Mouse (Mus musculus): ENCODE measurements around the gene Nfatc2. TPM values are rescaled to one million over a fixed set of nuclear protein-coding genes. Genes with fewer than 3 reads are reported as not detected.

Gene Nfatc2
- total RNA-seq, 2 experiments from 2014 or later: 16.3 to 21.3 TPM

- intact Hi-C loops (cut with DNase I): loop anchor here (5.0 kb wide), 1 partner anchor 53 kb away; no protein-coding TSS in a partner anchor
Measured at GRCm38 (mm10) chr2:168580295-168580915, 21.1 kb downstream of the Nfatc2 start.

GRCm38 (mm10) chr2:168579601-168580130 lies 21.8 kb downstream of the Nfatc2 start:
- intact Hi-C loops (cut with DNase I): loop anchor here (5.0 kb wide), 1 partner anchor 52 kb away; no protein-coding TSS in a partner anchor
- no peak for DNase-seq

More at GRCm38 (mm10) chr2:168580295-168580915, 21.1 kb downstream of the Nfatc2 start:
- no peak for DNase-seq

- no peak for DNase-seq
- intact Hi-C loops (cut with DNase I): no loop called here
Measured at GRCm38 (mm10) chr2:168579109-168579508, 22.3 kb downstream of the Nfatc2 start.

- peak in 1 of 2 experiments; percentile 68 for DNase-seq
- intact Hi-C loops (cut with DNase I): no loop called here
Measured at GRCm38 (mm10) chr2:168578132-168578531, 23.3 kb downstream of the Nfatc2 start.

GRCm38 (mm10) chr2:168577381-168577780 lies 24.1 kb downstream of the Nfatc2 start:
- no peak for DNase-seq
- intact Hi-C loops (cut with DNase I): no loop called here

GRCm38 (mm10) chr2:168575834-168576233 lies 25.6 kb downstream of the Nfatc2 start:
- DNase-seq: no peak
- intact Hi-C loops (cut with DNase I): no loop called here

- DNase-seq: no peak
Measured at GRCm38 (mm10) chr2:168574934-168575333, 26.5 kb downstream of the Nfatc2 start.

GRCm38 (mm10) chr2:168573866-168574265 lies 27.6 kb downstream of the Nfatc2 start:
- DNase-seq: no peak
- intact Hi-C loops (cut with DNase I): no loop called here

More at GRCm38 (mm10) chr2:168574934-168575333, 26.5 kb downstream of the Nfatc2 start:
- intact Hi-C loops (cut with DNase I): no loop called here

- intact Hi-C loops (cut with DNase I): no loop called here
- no peak for DNase-seq
Measured at GRCm38 (mm10) chr2:168571241-168571640, 30.2 kb downstream of the Nfatc2 start.

GRCm38 (mm10) chr2:168565538-168566253 lies 35.8 kb downstream of the Nfatc2 start:
- intact Hi-C loops (cut with DNase I): no loop called here
- peak; percentile 62 to 69 for DNase-seq

- DNase-seq: no peak
- intact Hi-C loops (cut with DNase I): no loop called here
Measured at GRCm38 (mm10) chr2:168563184-168563583, 38.3 kb downstream of the Nfatc2 start.

GRCm38 (mm10) chr2:168557035-168557434 lies 44.4 kb downstream of the Nfatc2 start:
- intact Hi-C loops (cut with DNase I): no loop called here
- no peak for DNase-seq

- DNase-seq: no peak
- intact Hi-C loops (cut with DNase I): no loop called here
Measured at GRCm38 (mm10) chr2:168555897-168556670, 45.4 kb downstream of the Nfatc2 start.

GRCm38 (mm10) chr2:168553541-168553961 lies 47.9 kb downstream of the Nfatc2 start:
- intact Hi-C loops (cut with DNase I): no loop called here
- DNase-seq: no peak

- no peak for DNase-seq
- intact Hi-C loops (cut with DNase I): no loop called here
Measured at GRCm38 (mm10) chr2:168552405-168552804, 49.1 kb downstream of the Nfatc2 start.

- DNase-seq: no peak
- intact Hi-C loops (cut with DNase I): no loop called here
Measured at GRCm38 (mm10) chr2:168551218-168551617, 50.2 kb downstream of the Nfatc2 start.

GRCm38 (mm10) chr2:168549326-168549725 lies 52.1 kb downstream of the Nfatc2 start:
- intact Hi-C loops (cut with DNase I): no loop called here
- DNase-seq: no peak

- no peak for DNase-seq
- intact Hi-C loops (cut with DNase I): no loop called here
Measured at GRCm38 (mm10) chr2:168548008-168548407, 53.4 kb downstream of the Nfatc2 start.

GRCm38 (mm10) chr2:168545901-168546557 lies 55.4 kb downstream of the Nfatc2 start:
- intact Hi-C loops (cut with DNase I): no loop called here
- no peak for DNase-seq

- intact Hi-C loops (cut with DNase I): no loop called here
- peak; percentile 82 to 83 for DNase-seq
Measured at GRCm38 (mm10) chr2:168544102-168544501, 57.4 kb downstream of the Nfatc2 start.
